Mouse (Mus musculus) midbrain, embryonic 10.5 days (tissue): Measurements from ENCODE around the gene Stpg1. TPM values are rescaled to one million over a fixed set of nuclear protein-coding genes. Genes with fewer than 3 reads are reported as not detected.

Experiments
- DNase-seq: peaks from one replicate; pipeline ENCODE4 v3.0.0-alpha.2; 2017; ENCODE audit warnings: low spot score
- H3K27ac ChIP-seq: fragments of 300-500 bp; sonication (generic); replicated peaks from 2 replicates; pipeline ENCODE4 v1.5.1; 2016; ENCODE audit warnings: mild to moderate bottlenecking
- H3K27me3 ChIP-seq: fragments of 300-500 bp; sonication (generic); 2 replicates; pipeline ENCODE4 v1.6.1; 2016; ENCODE audit warnings: low read depth, mild to moderate bottlenecking; ENCODE audit not compliant: poor library complexity, severe bottlenecking
- H3K36me3 ChIP-seq: fragments of 300-500 bp; sonication (generic); 2 replicates; pipeline ENCODE4 v1.6.1; 2016; ENCODE audit warnings: mild to moderate bottlenecking, moderate library complexity
- H3K4me1 ChIP-seq: fragments of 300-500 bp; sonication (generic); 2 replicates; pipeline ENCODE4 v1.6.1; 2016
- H3K4me3 ChIP-seq: fragments of 300-500 bp; sonication (generic); 2 replicates; pipeline ENCODE4 v1.5.1; 2016; ENCODE audit warnings: mild to moderate bottlenecking, moderate library complexity
- H3K9me3 ChIP-seq: fragments of 300-500 bp; sonication (generic); replicated peaks from 2 replicates; pipeline ENCODE4 v1.6.1; 2016; ENCODE audit warnings: mild to moderate bottlenecking
- WGBS: fragments of 180-500 bp; shearing (Covaris S2); methylation state at CpG from one replicate; pipeline ENCODE4 v1.1.7; 2016; 5-methylcytosine and 5-hydroxymethylcytosine counted together
- polyA plus RNA-seq: library from polyadenylated mRNA; unstranded; fragments of >200 nt; fragmentation: Nextera tagmentation; extraction: Ambion mirVana; gene quantifications from 2 replicates; pipeline ENCODE4 v1.2.1, GENCODE M21; 2016

The Stpg1 gene
- polyA plus RNA-seq, 1 experiment from 2014 or later = 0.42 TPM

- no peak for DNase-seq
- 22% methylated on average over 8 of the region's 8 CpGs for WGBS
- peaks cover 76% of the 10 kb centered on the region for H3K27me3 ChIP-seq
- no peaks in the 10 kb centered on the region for H3K9me3 ChIP-seq
- H3K27ac ChIP-seq = peak overlapping the region; percentile 47
- H3K36me3 ChIP-seq = no peaks in the 10 kb centered on the region
- H3K4me3 ChIP-seq = peak overlapping the region; percentile 24
- peaks cover 46% of the 10 kb centered on the region for H3K4me1 ChIP-seq
Measured at GRCm38 (mm10) chr4:135545080-135545511, 50.5 kb downstream of the Stpg1 start.

- Histone ChIP-seq H3K9me3 (no peaks in the 10 kb centered on the region), H3K27me3 (peaks cover 85% of the 10 kb centered on the region), H3K36me3 (no peaks in the 10 kb centered on the region), H3K4me1 (peaks cover 54% of the 10 kb centered on the region), H3K27ac (no peak overlapping the region), H3K4me3 (no peak overlapping the region)
- WGBS = 80% methylated on average over 7 of the region's 7 CpGs
- no peak for DNase-seq
Measured at GRCm38 (mm10) chr4:135546008-135546407, 51.4 kb downstream of the Stpg1 start.

- H3K27me3 ChIP-seq = peaks cover 93% of the 10 kb centered on the region
- H3K36me3 ChIP-seq = no peaks in the 10 kb centered on the region
- H3K4me3 ChIP-seq = no peak overlapping the region
- DNase-seq = no peak
- H3K4me1 ChIP-seq = peaks cover 61% of the 10 kb centered on the region
- 87% methylated on average over 4 of the region's 4 CpGs for WGBS
- no peak overlapping the region for H3K27ac ChIP-seq
- no peaks in the 10 kb centered on the region for H3K9me3 ChIP-seq
Measured at GRCm38 (mm10) chr4:135546793-135547192, 52.2 kb downstream of the Stpg1 start.

GRCm38 (mm10) chr4:135547551-135547950, 53.0 kb downstream of the Stpg1 start:
- peak overlapping the region; percentile 62 for H3K27ac ChIP-seq
- no peak overlapping the region for H3K4me3 ChIP-seq
- 71% methylated on average over 14 of the region's 14 CpGs for whole genome bisulfite sequencing
- peaks cover 68% of the 10 kb centered on the region for H3K4me1 ChIP-seq
- no peak for DNase-seq
- peaks cover 99% of the 10 kb centered on the region for H3K27me3 ChIP-seq
- H3K36me3 ChIP-seq = no peaks in the 10 kb centered on the region
- H3K9me3 ChIP-seq = no peaks in the 10 kb centered on the region

GRCm38 (mm10) chr4:135548108-135548507, 53.5 kb downstream of the Stpg1 start:
- peaks cover 74% of the 10 kb centered on the region for H3K4me1 ChIP-seq
- peaks cover 95% of the 10 kb centered on the region for H3K27me3 ChIP-seq
- peak overlapping the region; percentile 62 for H3K27ac ChIP-seq
- H3K9me3 ChIP-seq = no peaks in the 10 kb centered on the region
- no peak for DNase-seq
- H3K4me3 ChIP-seq = no peak overlapping the region
- 21% methylated on average over 7 of the region's 7 CpGs for WGBS
- H3K36me3 ChIP-seq = no peaks in the 10 kb centered on the region

- peaks cover 94% of the 10 kb centered on the region for H3K27me3 ChIP-seq
- no peak for DNase-seq
- peaks cover 79% of the 10 kb centered on the region for H3K4me1 ChIP-seq
- WGBS = 33% methylated on average over 9 of the region's 9 CpGs
- peak overlapping the region; percentile 62; the same call in 1 of the 2 replicates for H3K27ac ChIP-seq
- H3K9me3 ChIP-seq = no peaks in the 10 kb centered on the region
- H3K4me3 ChIP-seq = no peak overlapping the region
- no peaks in the 10 kb centered on the region for H3K36me3 ChIP-seq
Measured at GRCm38 (mm10) chr4:135548521-135549077, 54.0 kb downstream of the Stpg1 start.

- 83% methylated on average over 6 of the region's 6 CpGs for WGBS
- DNase-seq = no peak
Measured at GRCm38 (mm10) chr4:135549323-135549722, 54.7 kb downstream of the Stpg1 start.

GRCm38 (mm10) chr4:135563794-135564193, 69.2 kb downstream of the Stpg1 start:
- no peak overlapping the region for H3K4me3 ChIP-seq
- peaks cover 26% of the 10 kb centered on the region for H3K4me1 ChIP-seq
- H3K27ac ChIP-seq = no peak overlapping the region
- peaks cover 56% of the 10 kb centered on the region for H3K27me3 ChIP-seq
- no peaks in the 10 kb centered on the region for H3K36me3 ChIP-seq
- H3K9me3 ChIP-seq = no peaks in the 10 kb centered on the region
- WGBS = 58% methylated on average over 2 of the region's 2 CpGs
- no peak for DNase-seq

More at GRCm38 (mm10) chr4:135549323-135549722, 54.7 kb downstream of the Stpg1 start:
- peak overlapping the region; percentile 46 for H3K27ac ChIP-seq
- no peak overlapping the region for H3K4me3 ChIP-seq
- peaks cover 86% of the 10 kb centered on the region for H3K4me1 ChIP-seq
- H3K36me3 ChIP-seq = no peaks in the 10 kb centered on the region
- peaks cover 89% of the 10 kb centered on the region for H3K27me3 ChIP-seq
- H3K9me3 ChIP-seq = no peaks in the 10 kb centered on the region

- H3K27me3 ChIP-seq = peaks cover 71% of the 10 kb centered on the region
- peaks cover 42% of the 10 kb centered on the region for H3K4me1 ChIP-seq
- no peak overlapping the region for H3K27ac ChIP-seq
- 85% methylated on average over 9 of the region's 9 CpGs for WGBS
- H3K9me3 ChIP-seq = no peaks in the 10 kb centered on the region
- H3K36me3 ChIP-seq = no peaks in the 10 kb centered on the region
- no peak for DNase-seq
- H3K4me3 ChIP-seq = no peak overlapping the region
Measured at GRCm38 (mm10) chr4:135565400-135565799, 70.8 kb downstream of the Stpg1 start.

GRCm38 (mm10) chr4:135567042-135567441, 72.5 kb downstream of the Stpg1 start:
- H3K4me3 ChIP-seq = no peak overlapping the region
- H3K27ac ChIP-seq = no peak overlapping the region
- H3K36me3 ChIP-seq = no peaks in the 10 kb centered on the region
- H3K4me1 ChIP-seq = peaks cover 55% of the 10 kb centered on the region
- H3K9me3 ChIP-seq = no peaks in the 10 kb centered on the region
- DNase-seq = no peak
- WGBS = 55% methylated on average over 11 of the region's 11 CpGs
- peaks cover 87% of the 10 kb centered on the region for H3K27me3 ChIP-seq

GRCm38 (mm10) chr4:135567484-135567883, 72.9 kb downstream of the Stpg1 start:
- H3K4me1 ChIP-seq = peaks cover 58% of the 10 kb centered on the region
- H3K27ac ChIP-seq = no peak overlapping the region
- WGBS = 85% methylated on average over 8 of the region's 8 CpGs
- H3K4me3 ChIP-seq = no peak overlapping the region
- peaks cover 92% of the 10 kb centered on the region for H3K27me3 ChIP-seq
- DNase-seq = no peak
- no peaks in the 10 kb centered on the region for H3K9me3 ChIP-seq
- H3K36me3 ChIP-seq = no peaks in the 10 kb centered on the region

- WGBS = 14% methylated on average over 11 of the region's 11 CpGs
- H3K36me3 ChIP-seq = no peaks in the 10 kb centered on the region
- H3K27me3 ChIP-seq = peaks cover 97% of the 10 kb centered on the region
- H3K27ac ChIP-seq = no peak overlapping the region
- no peak overlapping the region for H3K4me3 ChIP-seq
- DNase-seq = no peak
- no peaks in the 10 kb centered on the region for H3K9me3 ChIP-seq
- peaks cover 72% of the 10 kb centered on the region for H3K4me1 ChIP-seq
Measured at GRCm38 (mm10) chr4:135569201-135569600, 74.6 kb downstream of the Stpg1 start.

- peaks cover 97% of the 10 kb centered on the region for H3K27me3 ChIP-seq
Measured at GRCm38 (mm10) chr4:135570152-135571036, 75.8 kb downstream of the Stpg1 start.

More at GRCm38 (mm10) chr4:135570152-135571036, 75.8 kb downstream of the Stpg1 start:
- H3K4me3 ChIP-seq = peak overlapping the region; percentile 58
- 10% methylated on average over 32 of the region's 32 CpGs for WGBS
- H3K27ac ChIP-seq = peak overlapping the region; percentile 63
- no peaks in the 10 kb centered on the region for H3K9me3 ChIP-seq
- H3K36me3 ChIP-seq = no peaks in the 10 kb centered on the region
- peak; percentile 58 for DNase-seq
- peaks cover 66% of the 10 kb centered on the region for H3K4me1 ChIP-seq
